Mouse (Mus musculus): ENCODE results near the gene Slc38a5. TPM values are rescaled to one million over a fixed set of nuclear protein-coding genes. Genes with fewer than 3 reads are reported as not detected.

Slc38a5 gene
- 33.7 and 37.7 TPM in 2 replicates for polyA plus RNA-seq (2012; rRNA removed)

DNA sequence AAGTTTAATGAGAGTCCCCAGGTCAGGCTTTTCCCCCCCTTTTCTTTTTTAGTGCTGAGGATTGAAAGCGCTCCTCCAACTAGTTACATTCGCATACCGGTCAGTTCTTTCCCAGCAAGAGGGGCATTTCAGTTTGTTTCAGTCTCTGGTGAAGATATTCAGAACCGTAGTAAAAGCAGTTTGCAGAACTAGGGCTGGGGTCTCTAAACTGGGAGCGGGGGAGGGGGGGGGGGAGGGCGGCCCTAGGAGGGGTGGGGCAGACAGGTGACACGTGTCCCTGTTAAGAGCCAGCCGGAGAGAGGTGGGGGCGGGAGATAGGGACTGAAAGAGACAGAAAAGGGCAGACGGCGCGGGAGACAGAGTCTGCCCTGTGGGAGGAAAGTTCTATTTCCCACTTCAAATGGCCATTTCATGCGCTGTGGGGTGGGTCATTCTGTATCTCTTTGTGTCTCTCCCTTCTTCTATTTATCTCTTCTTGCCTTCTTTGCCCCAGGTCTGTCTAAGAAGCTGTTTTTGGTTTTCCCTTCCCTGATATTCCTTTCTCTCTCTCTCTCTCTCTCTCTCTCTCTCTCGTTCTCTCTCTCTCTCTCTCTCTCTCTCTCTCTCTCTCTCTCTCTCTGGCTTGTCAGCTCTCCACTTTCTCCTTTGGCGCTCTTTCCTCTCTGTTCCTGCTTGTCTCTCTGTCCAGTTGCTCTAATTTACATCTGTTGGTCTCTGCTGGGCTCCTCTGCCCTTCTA is at the start of gene Slc38a5:
Slc38a5 (plus strand) TSS at position 51 of the 738 bp plus-strand sequence.
- TF ChIP-seq CTCF (IDR thresholded peaks at IDR 0.05; ENCODE audit: borderline replicate concordance, extremely low read depth, insufficient read depth, insufficient read length), result no peak
- TF ChIP-seq POLR2A (IDR thresholded peaks at IDR 0.05; ENCODE audit: borderline replicate concordance, extremely low read depth, insufficient read depth, insufficient read length, poor library complexity, severe bottlenecking), result no peak
- DNase-seq (ENCODE audit: low read depth), result no peak

DNA sequence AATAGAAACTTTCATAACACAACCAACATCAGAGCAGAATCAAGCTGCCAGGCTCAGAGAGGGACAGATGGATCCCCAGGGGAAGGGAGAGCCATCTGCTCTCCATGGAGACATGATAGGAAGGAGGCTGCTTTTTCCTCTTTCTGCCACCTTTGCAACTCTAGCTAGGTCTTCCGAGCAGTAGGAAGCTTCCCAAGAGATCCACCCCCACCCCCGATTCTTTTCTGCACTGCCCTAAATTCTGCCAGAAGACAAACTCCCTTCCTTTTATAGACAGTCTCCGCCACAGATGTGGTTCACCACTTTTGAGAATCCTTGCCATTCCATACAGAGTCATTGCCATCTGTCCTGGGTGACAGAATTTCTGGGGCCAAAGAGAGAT is 48.6 kb upstream of the Slc38a5 start:
- TF ChIP-seq POLR2A (IDR thresholded peaks at IDR 0.05; ENCODE audit: borderline replicate concordance, extremely low read depth, insufficient read depth, insufficient read length, poor library complexity, severe bottlenecking) (no peak), CTCF (IDR thresholded peaks at IDR 0.05; ENCODE audit: borderline replicate concordance, extremely low read depth, insufficient read depth, insufficient read length) (no peak)
- DNase-seq (ENCODE audit: low read depth), result peak; percentile 18

DNA sequence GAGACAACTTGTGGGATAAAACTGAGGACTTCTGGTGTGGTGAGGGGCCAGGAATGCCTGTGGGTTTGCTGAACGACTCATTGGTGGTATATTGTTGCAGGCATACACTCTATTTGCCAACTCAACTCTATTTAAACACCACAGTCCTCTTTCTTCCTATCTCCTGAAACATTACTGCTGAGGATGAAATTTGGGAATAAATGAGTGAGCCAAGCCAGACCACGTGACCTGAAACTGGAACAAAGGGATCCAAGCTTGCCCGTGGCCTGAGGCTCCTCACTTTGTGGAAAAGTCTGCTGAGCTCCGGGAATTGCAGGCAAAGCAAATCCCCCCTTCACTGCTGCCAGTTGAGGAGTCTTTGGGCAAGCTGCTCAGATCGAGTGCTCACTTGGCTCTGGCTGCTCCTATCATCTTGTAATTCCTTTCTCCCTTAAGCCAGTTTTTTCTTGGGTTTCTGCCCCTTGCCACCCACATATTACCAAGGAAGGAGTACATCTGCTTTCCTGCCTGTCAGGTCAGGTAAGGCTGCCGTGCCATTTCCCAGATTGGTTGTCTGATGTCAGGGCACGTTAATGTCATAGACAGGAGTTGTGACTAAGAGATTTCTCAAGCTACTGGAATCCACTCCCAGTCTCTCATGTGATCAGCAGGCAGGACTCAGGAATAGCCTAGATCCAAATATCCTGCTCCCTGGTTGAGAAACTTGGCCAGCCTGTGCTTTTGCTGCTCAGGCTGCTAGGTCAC is 48.1 kb upstream of the Slc38a5 start:
- DNase-seq (ENCODE audit: low read depth), result peak; percentile 1
- no peak for TF ChIP-seq POLR2A (IDR thresholded peaks at IDR 0.05; ENCODE audit: borderline replicate concordance, extremely low read depth, insufficient read depth, insufficient read length, poor library complexity, severe bottlenecking)
- no peak for TF ChIP-seq CTCF (IDR thresholded peaks at IDR 0.05; ENCODE audit: borderline replicate concordance, extremely low read depth, insufficient read depth, insufficient read length)

DNA sequence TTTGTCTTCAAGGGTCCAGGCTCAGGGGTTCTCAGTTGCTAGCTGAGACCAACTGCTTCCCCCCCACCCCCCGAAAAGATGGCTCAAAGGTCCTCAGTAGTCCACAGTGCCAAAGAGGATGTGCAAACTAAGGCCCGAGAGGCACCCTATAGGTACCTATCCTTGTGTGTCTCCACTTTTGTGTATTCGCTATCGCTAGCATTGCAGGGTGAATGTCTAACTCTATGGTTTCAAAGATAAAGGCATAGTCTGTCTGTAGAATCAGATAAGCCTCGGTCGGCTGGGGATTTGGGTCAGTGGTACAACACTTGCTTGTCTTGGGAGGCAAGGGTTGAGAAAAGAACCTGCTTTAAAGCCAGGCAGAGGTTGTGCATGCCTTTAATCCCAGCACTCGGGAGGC is 47.5 kb upstream of the Slc38a5 start:
- DNase-seq (ENCODE audit: low read depth), result no peak
- TF ChIP-seq POLR2A (IDR thresholded peaks at IDR 0.05; ENCODE audit: borderline replicate concordance, extremely low read depth, insufficient read depth, insufficient read length, poor library complexity, severe bottlenecking), result no peak
- TF ChIP-seq CTCF (IDR thresholded peaks at IDR 0.05; ENCODE audit: borderline replicate concordance, extremely low read depth, insufficient read depth, insufficient read length), result no peak

DNA sequence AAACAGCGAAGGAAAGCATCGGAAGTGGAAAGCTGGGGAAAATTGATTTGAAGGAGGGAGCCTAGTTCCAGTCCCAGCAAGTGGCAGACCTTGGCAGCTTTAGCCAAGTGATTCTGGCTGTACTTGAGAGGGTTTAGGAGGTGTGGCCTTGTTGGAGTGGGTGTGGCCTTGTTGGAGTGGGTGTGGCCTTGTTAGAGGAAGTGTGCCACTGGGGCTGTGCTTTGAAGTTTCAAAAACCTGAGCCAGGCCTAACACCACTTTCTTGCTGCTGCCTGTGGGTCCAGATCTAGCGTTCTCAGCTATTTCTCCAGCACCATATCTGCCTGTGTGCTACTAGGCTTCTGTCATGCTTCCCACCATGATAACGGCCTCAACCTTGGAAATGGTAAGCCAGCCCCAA is 40.7 kb upstream of the Slc38a5 start:
- TF ChIP-seq CTCF (IDR thresholded peaks at IDR 0.05; ENCODE audit: borderline replicate concordance, extremely low read depth, insufficient read depth, insufficient read length) (no peak), POLR2A (IDR thresholded peaks at IDR 0.05; ENCODE audit: borderline replicate concordance, extremely low read depth, insufficient read depth, insufficient read length, poor library complexity, severe bottlenecking) (no peak)
- DNase-seq (ENCODE audit: low read depth), result no peak

DNA sequence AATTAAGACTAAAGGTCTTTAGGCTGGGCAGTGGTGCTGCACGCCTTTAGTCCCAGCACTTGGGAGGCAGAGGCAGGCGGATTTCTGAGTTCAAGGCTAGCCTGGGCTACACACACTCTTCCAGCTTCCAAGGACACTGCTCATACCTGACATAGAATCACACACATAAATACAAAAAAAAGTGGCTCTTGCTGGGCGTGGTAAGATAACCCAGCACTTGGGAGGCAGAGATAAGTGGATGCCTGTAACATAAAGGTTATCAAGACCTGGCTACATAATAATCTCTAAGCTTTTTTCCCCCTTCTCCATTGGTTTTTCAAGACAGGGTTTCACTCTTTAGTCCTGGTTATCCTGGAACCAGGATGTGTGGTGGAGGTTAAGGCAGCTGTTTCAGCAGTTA is 37.3 kb upstream of the Slc38a5 start:
- DNase-seq (ENCODE audit: low read depth), result no peak
- TF ChIP-seq POLR2A (IDR thresholded peaks at IDR 0.05; ENCODE audit: borderline replicate concordance, extremely low read depth, insufficient read depth, insufficient read length, poor library complexity, severe bottlenecking), result no peak
- TF ChIP-seq CTCF (IDR thresholded peaks at IDR 0.05; ENCODE audit: borderline replicate concordance, extremely low read depth, insufficient read depth, insufficient read length), result no peak

DNA sequence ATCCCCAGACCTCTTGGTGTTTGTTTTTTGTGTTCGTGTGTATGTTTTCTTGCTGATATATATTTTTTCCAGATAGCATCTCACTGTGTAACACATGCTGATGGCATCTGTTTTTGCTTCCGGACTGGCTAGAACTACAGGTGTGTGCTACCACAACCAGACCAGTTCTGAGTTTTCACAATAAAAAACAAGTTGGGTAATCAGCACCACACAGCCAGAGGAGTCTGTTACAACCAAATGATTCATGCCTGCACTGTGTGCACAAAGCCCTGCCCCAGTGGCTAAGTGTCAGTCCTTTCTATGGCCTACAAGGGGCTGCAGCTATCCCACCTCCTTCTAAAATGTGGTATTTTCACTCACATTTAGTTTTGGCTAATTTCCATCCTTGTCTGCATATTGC is 34.2 kb upstream of the Slc38a5 start:
- DNase-seq (ENCODE audit: low read depth), result no peak
- no peak for TF ChIP-seq POLR2A (IDR thresholded peaks at IDR 0.05; ENCODE audit: borderline replicate concordance, extremely low read depth, insufficient read depth, insufficient read length, poor library complexity, severe bottlenecking)
- no peak for TF ChIP-seq CTCF (IDR thresholded peaks at IDR 0.05; ENCODE audit: borderline replicate concordance, extremely low read depth, insufficient read depth, insufficient read length)

DNA sequence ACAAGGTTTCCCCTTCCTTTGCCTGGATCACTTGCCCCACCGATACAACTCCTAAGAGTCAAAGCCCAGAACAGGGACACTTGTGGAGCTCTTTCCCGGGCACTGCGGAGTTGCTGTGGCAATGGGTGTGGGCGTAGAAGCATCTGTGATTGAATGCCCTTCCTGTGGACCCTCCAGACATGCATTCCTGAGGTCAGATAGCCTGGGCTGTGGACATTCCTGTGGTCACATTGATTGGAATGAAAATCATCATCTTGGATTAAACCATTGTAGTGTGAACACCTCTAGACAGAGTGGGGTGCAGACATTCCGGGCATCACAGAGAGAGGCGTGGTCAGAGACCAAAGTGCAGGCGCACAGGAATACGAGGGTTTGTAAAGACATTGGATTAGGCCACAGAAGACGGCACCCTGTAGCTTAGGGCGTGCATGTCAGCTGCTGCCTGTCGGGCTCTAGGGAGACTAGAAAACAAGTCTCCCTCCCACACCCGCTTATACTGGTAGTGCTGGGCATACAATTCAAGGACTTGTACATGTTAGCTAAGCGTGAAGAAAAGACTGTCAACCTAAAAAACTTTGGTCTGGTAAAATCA is 32.0 kb upstream of the Slc38a5 start:
- TF ChIP-seq POLR2A (IDR thresholded peaks at IDR 0.05; ENCODE audit: borderline replicate concordance, extremely low read depth, insufficient read depth, insufficient read length, poor library complexity, severe bottlenecking), result no peak
- TF ChIP-seq CTCF (IDR thresholded peaks at IDR 0.05; ENCODE audit: borderline replicate concordance, extremely low read depth, insufficient read depth, insufficient read length), result no peak
- no peak for DNase-seq (ENCODE audit: low read depth)

DNA sequence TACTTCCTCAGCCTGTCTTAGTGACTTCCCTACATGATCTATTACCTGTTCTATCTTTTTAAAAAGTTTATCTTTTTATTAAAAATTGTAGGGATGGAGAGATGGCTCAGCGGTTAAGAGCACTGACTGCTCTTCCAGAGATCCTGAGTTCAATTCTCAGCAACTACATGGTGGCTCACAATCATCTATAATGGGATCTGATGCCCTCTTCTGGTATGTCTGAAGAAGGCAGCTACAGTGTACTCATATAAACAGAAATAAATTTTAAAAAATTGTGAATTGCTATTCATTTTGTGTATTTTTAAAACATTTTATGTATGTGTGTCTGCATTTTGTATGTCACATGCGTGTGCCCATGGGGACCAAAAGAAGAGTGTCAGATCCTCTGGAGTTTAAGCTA is 23.3 kb upstream of the Slc38a5 start:
- TF ChIP-seq POLR2A (IDR thresholded peaks at IDR 0.05; ENCODE audit: borderline replicate concordance, extremely low read depth, insufficient read depth, insufficient read length, poor library complexity, severe bottlenecking), result no peak
- TF ChIP-seq CTCF (IDR thresholded peaks at IDR 0.05; ENCODE audit: borderline replicate concordance, extremely low read depth, insufficient read depth, insufficient read length), result no peak
- no peak for DNase-seq (ENCODE audit: low read depth)

DNA sequence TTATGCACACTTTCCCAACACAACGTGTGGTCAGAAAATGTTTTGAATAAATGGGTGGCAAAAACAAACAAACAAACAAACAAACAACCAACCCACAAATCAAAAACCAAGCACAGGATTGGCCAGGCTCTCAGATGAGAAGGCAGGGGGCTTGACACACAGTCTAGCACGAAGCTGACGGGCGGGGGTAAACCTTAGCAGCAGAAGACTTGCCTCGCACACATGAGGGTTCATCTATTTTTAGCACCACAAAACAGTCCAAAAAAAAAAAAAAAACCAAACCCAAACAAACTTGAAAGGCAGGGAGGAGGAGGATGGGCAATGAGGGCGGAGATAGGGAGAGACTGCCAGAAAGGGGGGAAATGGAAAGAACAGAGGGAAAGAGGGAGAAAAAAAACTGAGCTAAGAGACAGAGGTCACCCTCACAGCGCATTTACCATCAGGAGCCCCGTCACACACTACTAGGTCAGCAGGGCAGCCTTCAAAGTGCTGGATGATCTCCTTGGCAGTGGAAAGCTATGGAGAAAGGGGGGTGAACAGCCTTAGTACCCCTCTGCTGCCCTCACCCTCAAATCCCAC is 22.3 kb upstream of the Slc38a5 start:
- DNase-seq (ENCODE audit: low read depth), result no peak
- TF ChIP-seq CTCF (IDR thresholded peaks at IDR 0.05; ENCODE audit: borderline replicate concordance, extremely low read depth, insufficient read depth, insufficient read length), result no peak
- TF ChIP-seq POLR2A (IDR thresholded peaks at IDR 0.05; ENCODE audit: borderline replicate concordance, extremely low read depth, insufficient read depth, insufficient read length, poor library complexity, severe bottlenecking), result no peak

DNA sequence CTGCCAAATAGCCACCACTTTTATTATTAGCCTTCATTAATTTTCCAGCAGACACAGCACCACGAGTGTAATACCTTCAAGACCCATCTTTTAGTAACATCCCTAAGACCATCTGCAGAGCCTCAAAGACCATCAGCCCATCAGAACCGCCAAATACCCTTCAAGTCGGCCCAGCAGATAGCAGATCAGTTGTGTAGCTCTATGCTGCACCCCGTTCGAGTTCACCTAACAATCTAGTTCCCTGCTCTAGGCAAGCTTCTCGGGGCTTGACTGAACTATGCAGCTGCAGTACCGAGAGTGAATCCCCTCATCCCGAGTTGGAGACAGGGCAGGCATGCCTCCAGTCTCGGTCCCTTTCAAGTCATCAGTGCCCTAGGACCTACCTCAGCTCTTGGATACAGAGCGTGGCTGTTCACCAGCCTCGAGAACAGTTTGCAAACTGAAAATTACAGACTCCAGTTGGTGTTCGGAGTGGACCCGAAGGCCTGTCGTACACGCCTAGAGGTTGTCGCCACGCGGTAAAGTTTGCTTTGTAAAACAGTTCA is 19.1 kb upstream of the Slc38a5 start:
- TF ChIP-seq CTCF (IDR thresholded peaks at IDR 0.05; ENCODE audit: borderline replicate concordance, extremely low read depth, insufficient read depth, insufficient read length) (no peak), POLR2A (IDR thresholded peaks at IDR 0.05; ENCODE audit: borderline replicate concordance, extremely low read depth, insufficient read depth, insufficient read length, poor library complexity, severe bottlenecking) (no peak)
- DNase-seq (ENCODE audit: low read depth), result no peak
